Mouse (Mus musculus): ENCODE results near the gene Bin2.

GRCm38 (mm10) chr15:100691990-100692389, 22.6 kb upstream of the Bin2 start:
- TF ChIP-seq POLR2A (IDR thresholded peaks at IDR 0.05; ENCODE audit: borderline replicate concordance, low read depth, low read length) = no peak
- TF ChIP-seq CTCF (IDR thresholded peaks at IDR 0.05; ENCODE audit: low read depth, low read length) = no peak
